Mouse (Mus musculus): ENCODE data around the gene Wfdc18.

DNA sequence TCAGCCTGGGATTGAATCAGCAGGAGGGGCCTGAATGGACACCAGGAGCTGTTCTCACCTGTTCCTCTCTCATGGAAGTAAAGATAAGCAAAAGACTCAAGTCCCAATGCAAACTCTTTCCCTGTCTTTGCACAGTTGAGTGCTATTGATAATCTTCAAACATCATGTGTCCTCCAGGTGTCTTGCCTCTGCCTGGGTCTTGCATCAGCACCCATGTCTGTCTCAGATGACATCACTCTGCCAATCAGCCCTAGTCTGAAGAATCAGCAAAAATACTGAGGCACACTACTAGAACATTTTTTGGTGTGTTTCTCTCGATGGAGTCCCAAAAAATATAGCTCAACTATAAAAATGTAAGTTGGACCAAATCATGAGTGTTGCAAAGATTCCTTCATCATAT, 16.8 kb upstream of the Wfdc18 start:
- TF ChIP-seq POLR2A (IDR thresholded peaks at IDR 0.05; ENCODE audit: borderline replicate concordance, insufficient read depth, low read length) (no peak), CTCF (IDR thresholded peaks at IDR 0.05; ENCODE audit: borderline replicate concordance, insufficient read depth, low read depth, low read length) (no peak)

Measured in cerebellum, adult 2 months (tissue).